Mouse (Mus musculus) lung, postnatal 0 days (tissue): ENCODE data around the gene Luzp2.

ENCODE experiments used
- CTCF ChIP-seq: IDR thresholded peaks from 2 replicates; pipeline ENCODE4 v1.5.1; 2016; ENCODE audit warnings: antibody characterized with exemption, mild to moderate bottlenecking
- EP300 ChIP-seq: IDR thresholded peaks from 2 replicates; pipeline ENCODE4 v1.6.1; 2016; ENCODE audit warnings: antibody characterized with exemption, mild to moderate bottlenecking, control low read depth

GRCm38 (mm10) chr7:54956759-54957158 is 121.5 kb downstream of the Luzp2 start:
- TF ChIP-seq CTCF (no peak), EP300 (no peak)
